Mouse (Mus musculus) myocyte (in vitro differentiated cells): ENCODE results near the gene Il13ra1.

ENCODE experiments used
- CEBPB ChIP-seq: IDR thresholded peaks from 2 replicates; pipeline ENCODE4 v1.6.1; 2011; ENCODE audit warnings: mild to moderate bottlenecking, moderate library complexity; ENCODE audit not compliant: poor library complexity, insufficient read depth, severe bottlenecking
- E2F4 ChIP-seq: IDR thresholded peaks from one replicate; pipeline ENCODE4 v1.6.1; 2011; ENCODE audit warnings: mild to moderate bottlenecking, control low read depth, moderate library complexity; ENCODE audit not compliant: insufficient read depth
- MAX ChIP-seq: IDR thresholded peaks from one replicate; pipeline ENCODE4 v1.6.1; 2011; ENCODE audit warnings: low read depth, mild to moderate bottlenecking, control low read depth
- MYOD1 ChIP-seq, 3 experiments: IDR thresholded peaks; one replicate each; pipeline ENCODE4 v1.6.1; 2011; ENCODE audit warnings: control low read depth in 2 of 3, low read depth in 2 of 3, mild to moderate bottlenecking in 2 of 3, moderate library complexity in 1 of 3; ENCODE audit not compliant: insufficient read length in 2 of 3, control insufficient read depth in 1 of 3
- MYOG ChIP-seq, 3 experiments: IDR thresholded peaks; one replicate each; pipeline ENCODE4 v1.6.1; 2011; ENCODE audit warnings: control low read depth in 2 of 3, low read depth in 2 of 3, mild to moderate bottlenecking in 2 of 3; ENCODE audit not compliant: insufficient read length in 2 of 3, control insufficient read depth in 1 of 3, insufficient read depth in 1 of 3
- POLR2A ChIP-seq: IDR thresholded peaks from one replicate; pipeline ENCODE4 v1.6.1; 2011; ENCODE audit warnings: low read depth, mild to moderate bottlenecking, control low read depth, moderate library complexity; ENCODE audit not compliant: insufficient read length
- POLR2AphosphoS2 ChIP-seq: IDR thresholded peaks from one replicate; pipeline ENCODE4 v1.6.1; 2011; ENCODE audit warnings: low read depth, control low read depth; ENCODE audit not compliant: insufficient read length
- REST ChIP-seq: IDR thresholded peaks from one replicate; pipeline ENCODE4 v1.6.1; 2011; ENCODE audit warnings: mild to moderate bottlenecking, control low read depth, moderate library complexity; ENCODE audit not compliant: insufficient read depth, insufficient read length
- TCF12 ChIP-seq: IDR thresholded peaks from one replicate; pipeline ENCODE4 v1.6.1; 2011; ENCODE audit warnings: mild to moderate bottlenecking, control low read depth; ENCODE audit not compliant: poor library complexity, insufficient read depth, severe bottlenecking
- USF1 ChIP-seq: IDR thresholded peaks from one replicate; pipeline ENCODE4 v1.6.1; 2011; ENCODE audit warnings: low read depth, mild to moderate bottlenecking, control low read depth, moderate library complexity

GRCm38 (mm10) chrX:36186036-36186435 lies 74.1 kb downstream of the Il13ra1 start:
- TF ChIP-seq USF1 (no peak), MAX (no peak), POLR2A (no peak), MYOD1 (IDR thresholded peaks at IDR 0.05; ENCODE audit: control insufficient read depth in 1 of 3, insufficient read length in 2 of 3, low read depth in 2 of 3) (no peak), POLR2AphosphoS2 (no peak), E2F4 (no peak), TCF12 (no peak), REST (no peak), CEBPB (no peak), MYOG (IDR thresholded peaks at IDR 0.05; ENCODE audit: control insufficient read depth in 1 of 3, insufficient read depth in 1 of 3, insufficient read length in 2 of 3, low read depth in 2 of 3) (no peak)
